Mouse (Mus musculus) inflammation-experienced regulatory T-cells, adult 16 weeks (primary cell): ENCODE results near the gene Eps15l1. TPM values are rescaled to one million over a fixed set of nuclear protein-coding genes. Genes with fewer than 3 reads are reported as not detected.

Experiments
- polyA plus RNA-seq: library from polyadenylated mRNA; unstranded; fragments of 100-300 nt; shearing (Covaris generic); gene quantifications from one replicate; pipeline ENCODE4 v1.2.1, GENCODE M21; 2017

The Eps15l1 gene
- 50.0 TPM for polyA plus RNA-seq

DNA sequence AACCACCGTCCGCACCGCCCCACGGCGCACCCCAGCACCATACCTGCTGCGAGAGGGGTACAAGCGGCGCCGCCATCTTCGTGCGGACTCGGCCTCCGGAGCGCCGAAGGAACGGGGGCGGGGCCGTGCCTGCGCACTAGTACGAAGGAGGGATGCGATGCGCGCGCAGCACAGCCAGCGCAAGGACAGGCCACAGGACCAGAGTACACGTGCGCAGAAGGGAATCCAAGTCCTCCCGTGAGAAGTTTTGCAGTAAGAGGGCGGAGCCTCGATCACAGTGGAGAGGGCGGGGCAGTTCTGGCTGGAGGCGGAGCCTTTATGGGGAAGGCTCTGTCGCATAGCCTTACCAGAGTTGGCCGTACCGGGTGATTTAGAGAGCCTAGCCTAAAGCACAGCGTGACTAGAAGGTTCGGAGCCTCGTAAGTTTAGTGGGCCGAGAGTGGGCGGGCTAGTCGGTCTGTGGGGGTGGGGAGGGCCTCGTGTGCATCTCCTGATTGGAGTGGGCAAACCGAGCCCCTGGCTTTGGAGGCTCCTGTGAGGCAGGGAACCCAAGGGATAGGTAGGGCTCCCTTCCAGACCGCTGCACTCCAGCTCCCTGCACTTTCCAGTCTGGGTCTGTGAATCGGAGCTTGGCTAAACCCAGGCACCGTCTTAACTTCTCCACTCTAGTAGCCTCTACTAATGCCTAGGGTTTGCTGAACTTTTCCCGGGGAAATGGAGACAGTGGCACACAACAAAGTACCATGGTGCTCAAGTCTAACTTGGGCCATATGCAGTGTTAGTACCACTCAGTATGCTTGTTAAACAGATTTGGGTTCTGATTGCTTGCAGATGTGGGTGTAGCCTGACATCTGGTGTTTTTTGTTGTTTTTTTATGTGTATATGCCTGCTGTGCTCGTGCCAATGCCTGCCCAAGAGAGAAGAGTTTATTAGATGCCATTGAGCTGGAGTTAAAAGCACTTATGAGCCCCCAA is at the start of gene Eps15l1:
Gene Eps15l1 (minus strand): TSS at position 99 of the 974 bp plus-strand sequence.

GRCm38 (mm10) chr8:72443338-72443993 is 22.2 kb upstream of the Eps15l1 start, which contains the start of the genes Calr3 and 1700030K09Rik:
TSS of gene Calr3 (minus strand) at chr8:72443870.
TSS of gene 1700030K09Rik (plus strand) at chr8:72443880.

DNA sequence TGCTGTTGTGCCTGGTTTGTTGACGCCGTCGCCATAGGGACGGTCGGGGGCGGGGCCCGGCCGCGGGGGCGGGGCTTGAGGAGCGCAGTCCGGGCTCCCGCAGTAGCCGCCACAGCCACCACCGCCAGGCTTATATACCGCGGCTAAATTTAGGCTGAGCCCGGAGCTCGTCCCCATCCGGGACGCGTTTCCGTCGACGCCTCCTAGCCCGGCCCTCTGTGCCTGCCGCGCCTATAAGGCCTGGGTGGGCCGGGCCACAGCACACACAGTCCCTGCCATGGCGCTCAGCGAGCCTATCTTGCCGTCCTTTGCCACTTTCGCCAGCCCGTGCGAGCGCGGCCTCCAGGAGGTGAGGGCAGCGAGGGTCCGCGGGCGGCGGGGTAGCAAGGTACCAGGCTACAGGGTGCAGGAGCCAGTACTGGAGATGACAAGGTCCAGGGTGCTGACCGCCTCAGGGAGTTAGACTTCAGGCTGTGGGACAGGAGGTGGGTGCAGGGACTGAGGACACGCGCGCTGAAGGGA is 102.4 kb downstream of the Eps15l1 start, which contains the start of gene Klf2:
Gene Klf2 (plus strand): TSS at position 233 of the 522 bp plus-strand sequence.

DNA sequence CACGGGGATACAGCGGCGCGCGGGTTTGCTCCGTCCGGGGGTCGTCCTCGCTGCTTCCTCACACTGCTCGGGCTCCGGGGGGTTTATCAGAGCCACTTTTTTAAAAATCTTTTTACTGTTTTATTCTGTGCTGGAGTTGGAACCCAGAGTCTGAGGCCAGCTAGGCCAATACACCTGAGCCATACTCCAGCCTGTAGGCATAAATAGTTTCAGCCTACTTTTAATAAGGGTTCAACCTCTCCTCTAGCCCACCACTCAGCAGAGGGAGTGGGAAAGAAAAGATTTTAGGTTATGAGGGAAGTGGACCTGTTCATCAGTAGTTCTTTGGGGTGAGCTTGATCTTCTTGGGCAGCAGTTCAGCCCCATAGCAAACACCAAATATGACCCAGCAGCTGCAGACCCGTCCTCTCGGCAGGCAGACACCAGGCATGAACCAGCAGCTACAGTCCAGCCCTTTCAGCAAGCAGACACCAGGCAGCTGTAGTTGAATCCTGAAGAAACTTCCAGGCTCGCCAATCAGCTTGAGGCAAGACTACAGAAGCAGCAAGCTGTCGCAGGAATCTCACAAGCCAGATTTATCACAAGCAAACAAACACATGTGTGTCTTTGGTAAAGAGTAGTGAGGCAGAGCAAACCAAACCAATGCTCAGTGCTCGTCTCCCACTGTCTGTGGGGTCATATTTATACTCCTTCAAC is 115.9 kb downstream of the Eps15l1 start, which contains the start of gene Gm10282:
Gene Gm10282 (minus strand): TSS at position 51 of the 696 bp plus-strand sequence.

Other genes with a start within 250 kb of the Eps15l1 start
- 28.7 TPM for gene Hsh2d, start 231.8 kb downstream of the Eps15l1 start, polyA plus RNA-seq
- 0.18 TPM for gene Cib3, start 208.6 kb downstream of the Eps15l1 start, polyA plus RNA-seq
- not detected for gene Gm11034, start 207.8 kb downstream of the Eps15l1 start, polyA plus RNA-seq
- 138 TPM for gene Fam32a, start 201.7 kb downstream of the Eps15l1 start, polyA plus RNA-seq
- gene Ap1m1, start 181.4 kb downstream of the Eps15l1 start, polyA plus RNA-seq, result 193 TPM
- 3.1 TPM for gene Gm10282, start 116.2 kb downstream of the Eps15l1 start, polyA plus RNA-seq
- gene Klf2, start 102.4 kb downstream of the Eps15l1 start, polyA plus RNA-seq, result 12.4 TPM
- gene Calr3, start 22.4 kb upstream of the Eps15l1 start, polyA plus RNA-seq, result 0.52 TPM
- 10.5 TPM for gene 1700030K09Rik, start 22.4 kb upstream of the Eps15l1 start, polyA plus RNA-seq
- gene Cherp, start 53.8 kb upstream of the Eps15l1 start, polyA plus RNA-seq, result 124 TPM
- 5.8 TPM for gene Slc35e1, start 71.2 kb upstream of the Eps15l1 start, polyA plus RNA-seq
- gene Med26, start 126.8 kb upstream of the Eps15l1 start, polyA plus RNA-seq, result 8.3 TPM
- gene Smim7, start 149.6 kb upstream of the Eps15l1 start, polyA plus RNA-seq, result 65.2 TPM
- 2.9 TPM for gene Tmem38a, start 150.6 kb upstream of the Eps15l1 start, polyA plus RNA-seq
- not detected for gene Nwd1, start 225.3 kb upstream of the Eps15l1 start, polyA plus RNA-seq